Mouse (Mus musculus) adrenal gland (tissue): ENCODE measurements around the gene Cxcr2.
"Not testable (repeated sequence)": the region's sequence is repeated elsewhere in the genome, so short reads cannot be mapped to it uniquely, and the experiment has no call there.

ENCODE experiments used
- intact Hi-C: fragments of 180-260 bp; cut with DNase I; formaldehyde crosslinking; loops from one replicate; pipeline ENCODE4 v1.15.1; 2025

Cxcr2 gene

DNA sequence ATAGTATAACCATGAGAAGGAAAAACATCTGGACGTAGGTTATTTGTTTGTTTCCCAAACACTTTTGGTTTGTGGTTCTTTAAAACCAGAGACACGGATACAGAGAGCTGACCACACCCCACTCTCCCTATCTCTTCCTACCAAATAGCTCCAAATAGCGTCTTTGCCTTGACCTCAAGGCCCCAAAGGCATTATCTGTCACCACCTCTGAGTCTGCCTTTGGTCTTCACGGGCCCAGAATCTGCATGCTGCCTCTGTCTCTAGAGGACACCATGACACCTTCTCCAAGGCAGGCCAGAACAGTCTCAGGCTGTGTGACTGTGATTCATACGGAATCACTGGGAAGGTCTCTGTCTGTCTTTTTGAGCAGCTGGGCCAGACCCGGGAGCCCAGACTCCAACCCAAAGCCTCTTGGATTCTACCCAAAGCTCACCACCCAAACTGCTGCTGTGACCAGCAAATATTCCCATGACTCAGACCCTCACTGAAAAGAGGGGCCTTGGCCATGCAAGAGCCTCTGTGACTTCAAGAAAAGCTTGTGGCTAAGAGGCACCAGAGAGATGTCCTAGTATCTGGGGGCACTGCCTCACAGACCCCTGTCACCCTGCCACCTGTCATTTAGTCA lies 18.4 kb upstream of the Cxcr2 start:
- intact Hi-C loops: loop anchor here (5.0 kb wide), 1 partner anchor 233 kb away; no protein-coding TSS in a partner anchor

DNA sequence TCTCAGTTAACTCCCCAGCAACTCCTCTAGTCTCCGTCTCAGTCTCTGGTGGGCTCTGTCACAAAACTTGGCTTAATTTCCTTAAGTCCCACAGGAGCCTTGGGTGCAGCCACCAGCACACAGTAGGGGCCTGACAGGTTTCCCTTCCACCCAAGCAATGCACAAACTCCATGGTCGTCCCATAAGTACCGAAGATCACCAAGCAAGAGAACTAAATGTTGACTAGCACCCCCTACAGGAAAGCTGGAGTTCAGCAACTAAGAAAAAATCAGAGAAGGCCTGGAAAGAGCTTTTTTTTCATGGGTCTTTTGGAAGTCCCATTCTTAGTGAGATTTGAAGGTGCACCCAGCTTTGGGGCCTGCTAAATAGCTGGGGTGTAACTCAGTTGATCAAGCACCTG lies 14.4 kb upstream of the Cxcr2 start:
- intact Hi-C loops: loop anchor here (5.0 kb wide), 1 partner anchor 237 kb away; no protein-coding TSS in a partner anchor

DNA sequence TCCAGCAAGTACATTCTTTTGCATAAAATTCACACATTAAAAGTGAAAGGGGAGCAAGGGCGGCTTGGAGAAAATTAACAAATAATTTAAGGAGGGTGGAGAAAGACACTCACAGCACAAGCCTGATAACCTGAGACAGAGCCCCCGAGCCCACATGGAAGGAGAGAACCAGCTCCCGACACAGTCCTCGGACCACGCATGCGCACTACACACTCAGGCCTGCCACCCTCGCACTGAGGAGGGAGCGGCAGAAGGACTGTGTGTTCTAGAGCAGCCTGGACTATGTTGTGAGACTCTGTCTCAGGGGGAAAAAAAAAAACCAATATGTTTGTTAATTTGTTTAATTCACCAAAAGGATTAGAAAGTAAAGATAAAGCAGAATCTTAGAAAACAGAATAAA lies 12.0 kb upstream of the Cxcr2 start:
- intact Hi-C loops: no loop called here

DNA sequence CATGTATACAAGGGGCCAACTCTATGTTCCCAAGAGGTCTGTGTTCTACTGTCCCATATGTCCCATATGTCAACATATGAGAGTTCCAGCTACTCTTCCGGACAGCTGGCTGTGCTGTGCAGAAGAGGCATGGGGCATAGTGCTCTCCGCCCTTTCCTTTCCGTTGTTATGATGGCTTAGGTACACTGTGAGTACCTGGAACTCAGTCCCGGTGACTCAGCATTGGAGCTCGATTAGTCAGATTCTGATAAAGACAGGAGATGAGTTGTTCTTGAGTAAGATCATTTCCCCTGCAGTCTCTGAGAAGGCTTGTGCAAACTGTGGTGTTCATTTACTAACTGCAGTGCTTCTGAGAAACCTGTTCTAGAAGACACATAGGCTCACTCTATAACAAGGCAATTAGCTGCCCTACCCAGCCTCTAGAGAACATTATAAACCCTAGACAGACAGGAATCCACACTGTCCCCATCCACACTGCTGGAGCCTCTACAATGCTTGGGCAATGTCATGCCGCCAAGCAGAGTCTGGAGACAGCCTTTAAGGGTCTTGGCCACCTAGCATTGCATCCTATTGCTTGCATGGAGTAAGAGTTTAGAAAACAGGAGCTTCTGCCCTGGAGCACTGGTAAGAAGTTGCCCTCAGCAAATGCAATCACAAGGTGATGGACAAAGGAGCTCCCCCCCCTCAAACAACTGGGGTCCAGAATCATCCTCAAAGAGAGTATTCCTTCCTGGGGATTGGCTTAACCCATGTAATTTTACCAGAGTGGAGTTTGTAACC lies 4.5 kb upstream of the Cxcr2 start:
- intact Hi-C loops: no loop called here

DNA sequence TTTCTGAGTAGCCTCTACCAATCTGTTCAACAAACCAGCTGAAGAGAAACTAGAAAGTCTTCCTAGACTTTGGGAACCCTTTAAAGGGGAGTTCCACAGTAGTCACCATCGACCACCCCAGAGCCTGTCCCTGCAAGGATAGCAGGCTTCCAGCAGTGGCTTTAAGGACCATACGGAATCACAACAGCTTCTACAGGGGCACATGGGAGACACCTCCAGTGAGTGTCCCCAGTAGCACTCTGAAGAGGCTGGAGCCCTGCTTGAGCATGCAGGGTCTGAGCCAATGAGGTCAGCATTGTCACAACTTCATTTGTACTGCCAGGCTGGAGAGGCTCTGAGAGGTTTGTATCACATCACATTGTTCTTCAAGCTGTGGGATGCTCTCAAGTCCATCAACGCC lies 3.7 kb upstream of the Cxcr2 start:
- intact Hi-C loops: no loop called here

DNA sequence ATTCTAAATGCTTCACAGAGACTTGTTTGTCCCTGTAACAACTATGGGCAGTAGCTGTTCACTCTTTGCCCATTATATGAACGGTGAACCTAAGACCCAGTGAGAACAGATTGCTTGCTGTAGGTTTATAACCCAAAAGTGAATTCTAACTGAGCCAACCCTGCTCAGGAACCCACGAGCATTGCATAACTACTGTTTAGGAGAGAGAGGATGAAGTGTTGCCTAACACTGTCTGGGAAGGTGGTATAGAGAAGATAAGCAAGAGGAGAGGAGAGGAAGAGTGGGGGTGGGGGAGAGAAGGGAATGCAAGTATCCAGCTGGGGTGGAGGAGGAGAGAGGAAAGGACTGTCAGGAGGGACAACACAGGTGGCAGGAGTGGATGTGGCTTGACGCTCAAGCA lies 2.7 kb upstream of the Cxcr2 start:
- intact Hi-C loops: no loop called here

DNA sequence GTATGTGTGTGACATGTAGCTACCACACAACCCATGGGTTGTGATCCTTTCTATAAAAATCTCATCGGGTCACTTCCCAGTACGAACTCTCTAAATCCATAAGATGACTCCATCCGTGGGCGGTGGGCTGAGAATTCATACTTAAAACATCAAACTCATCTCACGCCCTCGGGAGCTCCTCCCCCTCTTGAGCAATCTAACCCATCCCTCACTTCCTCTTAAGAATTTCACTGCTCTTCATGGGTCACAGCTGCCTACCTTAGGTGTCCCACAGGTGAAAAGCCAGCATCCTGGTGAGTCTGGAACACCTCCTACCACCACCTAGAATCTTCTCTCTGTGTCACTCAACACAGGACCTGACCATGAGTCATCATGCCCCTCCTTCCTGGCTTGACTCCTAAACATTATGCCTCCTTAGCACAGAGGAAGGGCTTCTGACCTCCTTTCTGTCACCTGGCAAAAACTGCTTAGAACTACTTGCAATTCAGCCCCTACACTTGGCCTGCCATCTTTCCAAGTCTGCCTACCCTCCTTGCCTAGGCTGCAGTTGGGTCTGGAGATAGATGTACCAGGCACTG lies 1.7 kb downstream of the Cxcr2 start:
- intact Hi-C loops: no loop called here

DNA sequence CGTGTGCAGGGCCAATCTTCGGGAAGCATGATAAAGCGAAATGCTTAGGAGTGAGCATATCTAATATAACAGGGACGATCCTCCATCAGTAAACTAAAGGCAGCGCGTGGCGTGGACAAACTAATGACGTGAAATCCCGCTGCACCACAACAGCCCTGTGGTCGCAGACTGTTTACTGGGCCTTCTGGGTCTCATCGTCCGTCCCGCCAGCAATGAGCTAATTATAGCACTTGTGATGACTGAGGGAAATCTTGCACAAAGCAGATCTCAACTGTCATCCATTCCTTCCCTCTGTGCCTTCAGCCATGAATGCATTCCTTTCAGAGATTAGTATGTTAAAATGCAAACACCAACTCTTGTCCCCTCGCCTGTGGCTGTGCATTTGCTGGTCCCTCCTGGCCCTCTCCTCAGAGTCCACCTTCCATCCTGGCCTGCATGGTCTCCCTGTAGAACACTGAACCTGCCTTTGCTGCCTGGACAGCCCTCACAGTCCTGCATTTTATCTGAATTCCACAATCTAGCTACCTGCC lies 2.7 kb downstream of the Cxcr2 start:
- intact Hi-C loops: no loop called here

DNA sequence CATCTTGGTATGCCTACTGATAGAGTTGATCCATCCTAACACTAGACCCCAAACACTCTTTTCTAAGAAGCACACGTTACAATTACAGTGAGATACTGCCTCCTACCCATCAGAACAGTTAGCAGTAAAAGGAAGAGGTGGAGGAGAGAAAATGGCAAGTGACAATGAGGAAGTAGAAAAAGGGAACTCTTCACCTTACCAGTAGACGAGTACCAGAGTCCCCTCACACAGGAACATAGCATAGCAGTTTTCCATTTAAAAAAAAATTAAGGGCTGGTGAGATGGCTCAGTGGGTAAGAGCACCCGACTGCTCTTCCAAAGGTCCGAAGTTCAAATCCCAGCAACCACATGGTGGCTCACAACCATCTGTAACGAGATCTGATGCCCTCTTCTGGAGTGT lies 5.8 kb downstream of the Cxcr2 start:
- intact Hi-C loops: not testable (repeated sequence)

DNA sequence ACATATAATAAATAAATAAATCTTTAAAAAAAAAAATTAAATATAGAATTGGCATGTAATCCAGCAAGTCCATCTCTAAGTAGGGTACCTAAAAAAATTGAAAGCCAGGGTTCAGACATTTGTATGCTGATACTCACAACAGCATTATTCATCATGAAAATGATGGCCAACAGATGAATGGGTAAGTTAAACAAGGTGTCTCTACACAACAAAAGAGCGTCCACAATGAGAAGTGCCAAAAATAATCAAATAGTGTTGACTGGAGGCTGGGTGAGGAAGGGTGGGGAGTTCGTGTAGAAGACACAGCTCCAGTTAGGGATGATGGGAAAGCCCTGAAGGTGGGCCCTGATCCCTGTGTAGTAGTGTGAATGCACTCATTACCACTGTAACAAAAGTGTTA lies 6.2 kb downstream of the Cxcr2 start:
- intact Hi-C loops: no loop called here

DNA sequence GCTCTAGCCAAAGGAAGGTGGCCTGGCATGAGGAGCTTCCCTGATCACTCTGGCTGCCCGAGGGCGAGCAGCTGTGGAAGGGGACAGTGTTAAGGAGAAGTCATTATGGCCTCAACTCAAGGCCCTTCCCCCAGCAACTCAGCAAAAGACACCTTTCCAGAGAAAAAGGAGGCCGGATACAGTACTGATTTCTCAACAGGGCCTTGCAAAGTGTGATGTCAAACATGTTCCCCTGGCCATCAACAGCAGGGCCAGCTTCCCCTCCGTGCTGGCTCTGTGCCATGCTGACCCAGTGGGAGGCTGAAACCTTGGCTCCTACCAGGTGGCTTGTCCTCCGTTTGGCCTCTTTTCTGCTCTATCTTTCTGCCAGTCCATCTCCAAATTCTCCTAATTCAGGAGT lies 13.3 kb downstream of the Cxcr2 start:
- intact Hi-C loops: no loop called here

DNA sequence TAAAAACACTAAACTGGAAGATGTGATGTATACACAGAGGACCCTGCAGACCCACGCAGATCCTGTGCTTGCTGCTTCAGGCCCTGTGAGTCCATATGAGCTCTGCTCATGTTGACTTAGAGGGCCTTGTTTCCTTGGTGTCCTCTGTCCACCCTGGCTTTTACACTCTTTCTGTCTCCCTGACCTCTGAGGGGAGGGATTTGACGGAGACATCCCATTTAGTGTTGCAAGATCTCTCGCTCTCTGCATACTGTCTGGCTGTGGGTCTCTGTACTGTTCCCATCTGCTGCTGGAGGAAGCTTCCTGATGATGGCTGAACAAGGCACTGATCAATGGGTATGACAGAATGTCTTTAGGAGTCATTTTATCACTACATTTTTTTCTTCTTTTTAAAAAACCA lies 15.9 kb downstream of the Cxcr2 start:
- intact Hi-C loops: no loop called here

DNA sequence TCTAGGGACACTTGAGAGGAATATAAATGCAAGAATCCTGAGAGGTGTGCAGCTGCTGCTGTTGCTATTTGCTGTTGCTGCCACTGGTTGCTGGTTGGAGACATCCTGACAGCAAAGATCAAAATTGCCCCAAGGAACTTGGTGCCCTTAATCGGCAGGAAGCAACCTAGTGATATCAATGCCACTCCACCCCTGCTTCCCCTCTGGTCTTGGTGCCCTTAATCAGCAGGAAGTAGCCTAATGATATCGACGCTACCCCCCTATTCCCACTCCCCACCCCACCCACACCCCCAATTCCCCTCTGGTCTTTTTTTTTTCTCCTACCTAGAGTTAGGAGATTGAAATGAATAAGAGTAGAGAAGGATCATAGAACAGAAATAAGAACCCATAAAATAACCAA lies 18.9 kb downstream of the Cxcr2 start:
- intact Hi-C loops: no loop called here

DNA sequence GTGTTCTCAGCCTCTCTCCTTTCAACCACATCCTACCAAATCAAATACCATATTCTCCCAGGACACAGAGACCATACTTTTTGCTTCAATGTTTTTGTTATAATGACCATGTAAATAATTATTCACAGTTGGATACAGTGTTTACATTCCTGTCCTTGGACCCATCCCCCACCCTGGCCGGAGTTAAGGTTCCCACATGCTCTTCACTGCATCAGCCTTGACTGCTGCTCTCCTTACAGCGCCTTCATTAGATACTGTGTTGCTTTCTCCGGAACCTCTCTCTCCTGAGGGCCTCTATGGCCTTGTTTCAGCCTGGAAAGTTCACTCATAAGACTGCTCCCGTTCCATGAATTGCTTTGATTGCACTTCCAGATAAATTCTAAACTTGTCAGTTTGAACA lies 21.9 kb downstream of the Cxcr2 start:
- intact Hi-C loops: no loop called here

DNA sequence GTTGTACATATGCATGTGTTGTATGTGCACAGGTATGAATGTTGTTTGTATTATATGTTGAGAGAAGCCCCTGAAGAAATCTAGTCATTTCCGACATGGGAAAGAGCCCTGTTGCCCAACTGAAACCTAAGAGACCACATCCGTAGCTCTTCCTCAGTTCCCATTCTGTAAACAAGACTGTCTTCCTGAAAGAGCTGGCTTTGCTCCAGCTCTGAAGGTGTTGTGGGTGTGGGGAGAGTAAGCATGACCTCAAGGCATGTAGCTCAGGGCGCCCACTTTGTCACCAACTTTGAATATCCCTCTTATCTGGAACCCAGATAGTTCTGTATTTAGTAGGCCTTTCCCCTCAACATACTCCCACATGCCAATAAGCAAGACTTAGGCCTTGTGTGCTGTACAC lies 24.8 kb downstream of the Cxcr2 start:
- intact Hi-C loops: no loop called here

DNA sequence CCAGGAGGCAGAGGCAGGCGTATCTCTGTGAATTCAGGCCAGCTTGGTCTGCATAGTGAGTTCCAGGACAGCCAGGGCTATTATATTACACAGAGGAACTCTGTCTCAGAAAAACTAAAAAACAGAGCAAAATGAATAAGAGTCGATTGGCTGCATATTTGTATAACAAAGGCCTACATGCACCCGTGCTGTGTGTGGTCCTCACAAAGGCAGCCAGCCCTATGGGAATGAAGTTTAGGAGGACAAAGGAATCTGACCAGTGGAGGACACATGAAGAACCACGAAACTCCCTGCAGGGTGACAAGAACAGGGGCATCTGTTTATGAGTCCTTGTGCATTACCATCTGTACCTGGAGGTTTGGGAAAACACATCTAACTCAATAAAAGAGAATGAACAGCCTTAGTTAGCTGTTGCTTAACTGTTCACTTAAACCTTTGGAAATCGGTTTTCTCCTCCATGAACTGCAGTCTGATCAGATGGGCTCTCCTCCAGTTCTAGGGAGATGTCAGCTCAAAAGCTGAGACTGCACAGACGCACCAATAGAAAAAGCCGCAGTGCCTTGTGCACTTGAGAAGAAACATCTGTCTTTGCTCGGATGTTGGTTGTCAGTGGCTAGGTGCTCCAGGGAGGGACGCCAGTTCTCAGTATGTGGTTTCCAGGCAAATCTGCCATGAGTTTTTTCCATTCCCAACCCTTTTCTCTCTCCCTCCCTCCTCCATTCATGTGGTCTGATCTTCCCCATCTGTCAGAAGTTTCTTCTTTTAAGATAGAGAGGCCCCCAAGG lies 26.0 kb downstream of the Cxcr2 start:
- intact Hi-C loops: no loop called here

DNA sequence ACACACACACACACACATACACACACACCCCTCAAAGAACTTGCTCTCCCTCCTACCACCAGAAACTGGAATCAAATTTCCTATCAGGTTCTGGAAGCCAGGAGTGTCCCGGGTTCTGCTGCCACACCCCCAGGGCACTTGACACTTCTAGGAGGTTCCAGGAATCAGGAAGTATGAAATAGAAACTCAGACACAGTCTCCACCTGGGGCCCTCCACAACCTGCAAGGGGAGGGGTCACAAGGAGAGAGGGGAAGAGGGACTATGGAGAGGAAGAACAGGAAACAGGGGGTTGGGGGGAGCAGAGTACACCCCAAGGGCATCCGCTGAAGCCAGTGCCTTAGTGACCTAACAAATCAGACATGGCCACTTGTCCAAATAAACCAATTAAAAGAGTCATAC lies 27.7 kb downstream of the Cxcr2 start:
- intact Hi-C loops: no loop called here

DNA sequence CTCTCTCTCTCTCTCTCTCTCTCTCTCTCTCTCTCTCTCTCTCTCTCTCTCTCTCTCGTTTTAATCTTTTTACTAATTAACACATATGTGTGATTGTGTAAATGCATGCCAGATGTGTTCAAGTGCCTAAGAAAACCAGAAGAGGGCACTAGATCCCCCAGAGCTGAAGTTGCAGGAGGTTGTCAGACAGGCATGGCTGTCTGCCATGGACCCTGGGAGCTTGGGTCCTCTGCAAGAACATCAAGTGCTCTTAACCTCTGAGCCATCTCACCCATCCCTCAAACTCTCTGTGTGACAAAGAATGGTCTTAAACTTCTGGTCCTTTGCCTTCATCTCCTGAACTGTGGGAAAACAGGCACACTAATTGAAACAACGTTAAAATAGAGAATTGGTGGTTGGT lies 29.2 kb downstream of the Cxcr2 start:
- intact Hi-C loops: no loop called here

DNA sequence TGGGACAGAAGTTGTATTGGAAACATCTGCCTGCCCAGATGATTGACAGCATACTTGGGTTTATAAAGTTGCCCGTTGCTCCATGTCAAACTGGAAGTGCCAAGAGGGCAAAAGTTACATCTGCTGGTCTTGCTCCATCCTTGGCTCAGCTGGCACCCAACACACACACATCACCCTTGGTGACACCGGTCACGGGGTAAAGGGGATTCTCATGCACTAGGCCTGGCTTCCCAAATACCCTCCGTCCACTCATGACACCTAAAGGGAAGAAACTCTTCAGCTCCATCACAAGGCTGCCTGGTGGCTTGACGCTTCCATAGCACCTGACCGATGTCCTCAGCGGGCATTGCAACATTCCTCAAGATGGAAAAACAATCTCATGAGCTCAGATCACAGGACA lies 36.7 kb downstream of the Cxcr2 start:
- intact Hi-C loops: no loop called here

DNA sequence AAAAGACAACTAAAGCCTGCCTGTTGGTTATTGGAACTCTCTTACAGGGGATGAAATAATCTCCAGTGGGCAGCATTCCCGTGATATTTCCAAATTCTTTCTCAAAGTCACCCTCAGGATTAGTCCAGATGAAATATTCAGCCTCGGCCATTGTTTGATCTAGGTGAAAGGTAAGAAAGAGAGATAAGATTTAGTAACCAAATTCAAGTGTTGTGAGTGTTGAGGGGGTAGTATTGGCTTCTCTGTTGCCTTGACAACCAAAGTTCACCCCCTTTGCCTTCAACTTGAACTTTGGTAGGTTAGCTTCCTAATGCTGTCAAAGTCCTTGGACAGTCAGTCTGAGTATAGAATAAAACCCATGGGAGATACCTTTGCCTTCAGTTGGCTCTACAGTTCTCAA lies 38.9 kb downstream of the Cxcr2 start:
- intact Hi-C loops: no loop called here

DNA sequence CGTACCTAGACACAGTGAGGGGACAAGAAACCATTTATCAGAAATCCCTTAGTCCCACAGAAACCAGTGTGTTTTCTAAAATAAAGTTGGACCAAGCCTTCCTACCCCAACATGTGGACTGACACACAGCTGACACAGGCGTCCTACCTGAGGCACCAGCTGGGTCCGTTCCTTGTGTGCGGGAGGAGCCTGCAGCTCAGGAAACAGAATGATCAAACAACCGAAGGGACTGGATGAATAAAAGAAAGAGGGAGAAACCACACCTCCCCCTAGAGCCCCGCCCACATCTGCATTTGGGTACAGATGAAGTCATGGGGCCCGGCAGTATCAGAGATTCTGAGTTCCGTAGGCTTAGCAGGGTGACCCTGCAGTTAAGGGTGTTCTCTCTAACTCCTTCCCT lies 40.7 kb downstream of the Cxcr2 start, which contains the start of gene Cxcr1:
TSS of gene Cxcr1 (minus strand) at position 187 of the 400 bp plus-strand sequence.
- intact Hi-C loops: no loop called here

DNA sequence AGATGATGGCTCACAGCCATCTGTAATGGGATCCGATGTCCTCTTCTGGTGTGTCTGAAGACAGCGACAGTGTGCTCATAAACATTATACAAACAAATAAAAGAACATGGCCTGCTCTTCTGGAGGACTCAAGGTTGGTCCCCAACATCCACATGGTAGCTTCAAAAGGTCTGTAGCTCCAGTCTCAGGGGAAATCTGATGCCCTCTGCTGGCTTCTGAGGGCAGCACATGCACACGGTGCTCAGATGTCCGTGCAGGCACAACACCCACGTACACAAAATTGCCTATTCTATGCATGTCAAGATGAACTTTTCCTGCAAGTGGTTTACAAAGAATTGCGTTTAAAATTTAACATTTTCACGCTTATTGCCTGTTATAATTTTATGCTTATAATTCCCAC lies 42.2 kb downstream of the Cxcr2 start:
- intact Hi-C loops: loop anchor here (5.0 kb wide), 1 partner anchor 294 kb away; no protein-coding TSS in a partner anchor
